Mouse (Mus musculus): ENCODE data around the gene Fbxw17.
"Not testable (repeated sequence)": the region's sequence is repeated elsewhere in the genome, so short reads cannot be mapped to it uniquely, and the experiment has no call there.

Fbxw17 gene

GRCm38 (mm10) chr13:50417389-50418183 is at the start of gene Fbxw17:
TSS of gene Fbxw17 (plus strand) at chr13:50417864.
- DNase-seq (ENCODE audit: low spot score) = peak; percentile 70

- not testable (repeated sequence) for DNase-seq (ENCODE audit: low spot score)
Measured at GRCm38 (mm10) chr13:50372934-50373705, 44.5 kb upstream of the Fbxw17 start.

GRCm38 (mm10) chr13:50389146-50389545 is 28.5 kb upstream of the Fbxw17 start:
- not testable (repeated sequence) for DNase-seq (ENCODE audit: low spot score)

- DNase-seq (ENCODE audit: low spot score) = no peak
Measured at GRCm38 (mm10) chr13:50418421-50418820, 757 bp downstream of the Fbxw17 start.

GRCm38 (mm10) chr13:50423625-50424209 is 6.1 kb downstream of the Fbxw17 start:
- no peak for DNase-seq (ENCODE audit: low spot score)

GRCm38 (mm10) chr13:50424517-50424916 is 6.9 kb downstream of the Fbxw17 start:
- no peak for DNase-seq (ENCODE audit: low spot score)

- DNase-seq (ENCODE audit: low spot score) = no peak
Measured at GRCm38 (mm10) chr13:50426686-50427085, 9.0 kb downstream of the Fbxw17 start.

- no peak for DNase-seq (ENCODE audit: low spot score)
Measured at GRCm38 (mm10) chr13:50443812-50444211, 26.1 kb downstream of the Fbxw17 start, which contains the start of gene Gm47429. TSS of gene Gm47429 (minus strand) at chr13:50443912.

- no peak for DNase-seq (ENCODE audit: low spot score)
Measured at GRCm38 (mm10) chr13:50445261-50445660, 27.6 kb downstream of the Fbxw17 start.

GRCm38 (mm10) chr13:50452266-50452665 is 34.6 kb downstream of the Fbxw17 start:
- not testable (repeated sequence) for DNase-seq (ENCODE audit: low spot score)

- no peak for DNase-seq (ENCODE audit: low spot score)
Measured at GRCm38 (mm10) chr13:50453426-50453825, 35.8 kb downstream of the Fbxw17 start.

- not testable (repeated sequence) for DNase-seq (ENCODE audit: low spot score)
Measured at GRCm38 (mm10) chr13:50460433-50460832, 42.8 kb downstream of the Fbxw17 start.

- no peak for DNase-seq (ENCODE audit: low spot score)
Measured at GRCm38 (mm10) chr13:50464621-50465562, 47.2 kb downstream of the Fbxw17 start.

GRCm38 (mm10) chr13:50467007-50467406 is 49.3 kb downstream of the Fbxw17 start, which contains the start of gene Nutm2:
TSS of gene Nutm2 (plus strand) at chr13:50467307.
- DNase-seq (ENCODE audit: low spot score) = no peak

All from lung, postnatal 25 days (tissue).